Mouse (Mus musculus): Measurements from ENCODE around the gene Bcat2.

Gene Bcat2

GRCm38 (mm10) chr7:45626571-45627076, 56.7 kb downstream of the Bcat2 start:
- no peak for DNase-seq (ENCODE audit: low spot score in 2 of 2)

GRCm38 (mm10) chr7:45627261-45627660, 57.3 kb downstream of the Bcat2 start, which contains the start of gene Rasip1:
Rasip1 (plus strand) TSS chr7:45627488.
- DNase-seq (ENCODE audit: low spot score in 2 of 2), result no peak

- peak in 1 of 2 experiments; percentile 82 for DNase-seq (ENCODE audit: low spot score in 2 of 2)
Observed at GRCm38 (mm10) chr7:45628364-45629294, 58.7 kb downstream of the Bcat2 start.

- no peak for DNase-seq (ENCODE audit: low spot score in 2 of 2)
Observed at GRCm38 (mm10) chr7:45630064-45630907, 60.3 kb downstream of the Bcat2 start.

GRCm38 (mm10) chr7:45632499-45632898, 62.5 kb downstream of the Bcat2 start:
- no peak for DNase-seq (ENCODE audit: low spot score in 2 of 2)

- DNase-seq (ENCODE audit: low spot score in 2 of 2), result no peak
Observed at GRCm38 (mm10) chr7:45634946-45635681, 65.2 kb downstream of the Bcat2 start.

DNA sequence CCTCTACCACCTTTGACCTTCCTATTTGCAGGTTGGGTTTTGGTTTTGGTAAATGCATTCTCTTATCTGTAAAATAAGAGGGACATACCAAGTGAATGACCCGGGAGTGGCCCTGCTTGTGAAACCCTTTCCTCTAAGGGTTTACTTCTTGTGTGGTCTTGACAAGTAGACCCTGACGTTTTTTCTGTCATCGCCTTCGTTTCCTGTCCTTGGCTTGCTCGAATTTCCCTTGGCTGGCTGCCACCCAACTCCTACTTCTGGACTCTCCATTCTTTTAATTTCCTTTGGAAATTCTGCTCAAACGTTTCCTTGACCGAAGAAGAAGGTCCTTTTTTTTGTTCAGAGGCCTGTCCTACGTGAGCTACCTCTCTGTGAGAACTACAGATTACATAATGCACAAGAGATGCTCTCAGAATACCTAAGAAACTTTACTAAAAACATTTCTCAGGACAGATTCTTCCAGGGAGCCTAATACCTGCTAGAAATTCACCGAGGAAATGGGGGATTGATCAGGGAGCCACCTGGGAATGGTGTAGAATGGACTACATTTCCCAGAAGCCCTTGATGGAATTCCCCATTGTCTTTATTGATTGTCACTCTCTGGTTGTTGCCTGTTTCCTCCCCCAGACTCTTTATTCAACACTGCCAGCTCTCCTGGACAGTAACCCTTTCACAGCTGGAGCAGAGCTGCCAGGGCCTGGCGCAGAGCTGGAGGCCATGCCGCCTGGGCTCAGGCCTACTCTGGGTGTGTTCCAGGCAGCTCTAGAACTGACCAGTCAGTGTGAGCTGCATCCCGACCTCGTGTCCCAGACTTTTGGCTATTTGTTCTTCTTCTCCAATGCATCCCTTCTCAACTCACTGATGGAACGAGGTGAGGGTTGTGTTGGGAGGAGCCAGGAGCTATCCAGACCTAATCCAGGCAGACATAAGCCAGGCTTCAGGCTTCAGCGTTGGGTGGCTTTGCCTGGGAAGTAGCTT, 66.0 kb downstream of the Bcat2 start:
- DNase-seq (ENCODE audit: low spot score in 2 of 2), result no peak

DNA sequence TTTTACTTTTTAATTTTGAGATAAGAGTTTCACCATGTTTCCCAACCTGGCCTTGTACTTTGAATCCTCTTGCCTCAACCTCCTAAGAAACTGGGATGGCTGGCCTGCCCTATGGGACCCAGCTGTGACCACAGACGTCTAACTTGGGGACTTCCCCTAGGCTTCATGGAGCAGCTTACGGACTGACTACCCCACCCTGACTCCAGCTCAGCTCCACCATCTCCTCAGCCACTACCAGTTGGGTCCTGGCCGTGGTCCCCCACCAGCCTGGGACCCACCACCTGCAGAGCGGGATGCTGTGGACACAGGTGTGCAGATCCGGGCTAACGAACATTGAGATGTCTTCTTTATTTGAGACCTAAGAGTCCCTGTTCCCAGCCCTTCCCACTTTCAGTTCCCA, 67.8 kb downstream of the Bcat2 start:
- no peak for DNase-seq (ENCODE audit: low spot score in 2 of 2)

- DNase-seq (ENCODE audit: low spot score in 2 of 2), result peak; percentile 94 to 97
Observed at GRCm38 (mm10) chr7:45638623-45639401, 68.9 kb downstream of the Bcat2 start.
